Mouse (Mus musculus) midbrain, embryonic 16.5 days (tissue): ENCODE results near the gene Dapk1. TPM values are rescaled to one million over a fixed set of nuclear protein-coding genes. Genes with fewer than 3 reads are reported as not detected.
"Not testable (repeated sequence)": the region's sequence is repeated elsewhere in the genome, so short reads cannot be mapped to it uniquely, and the experiment has no call there.

Source experiments
- ATAC-seq: fragments of 200-750 bp; cut with Nextera tagmentation; 2 replicates; pipeline ENCODE4 v1.8.0; 2017; ENCODE audit warnings: moderate TSS enrichment
- H3K27ac ChIP-seq: fragments of 300-500 bp; sonication (generic); 2 replicates; pipeline ENCODE4 v1.5.1; 2014; ENCODE audit warnings: mild to moderate bottlenecking, low read length, mixed read lengths
- H3K27me3 ChIP-seq: fragments of 300-500 bp; sonication (generic); 2 replicates; pipeline ENCODE4 v1.6.1; 2014; ENCODE audit warnings: low read depth, low read length, mixed read lengths; ENCODE audit not compliant: control insufficient read depth, insufficient read depth
- H3K36me3 ChIP-seq: fragments of 300-500 bp; sonication (generic); 2 replicates; pipeline ENCODE4 v1.6.1; 2014; ENCODE audit warnings: mild to moderate bottlenecking, low read length, moderate library complexity, mixed read lengths; ENCODE audit not compliant: control insufficient read depth, insufficient read depth
- H3K4me1 ChIP-seq: fragments of 300-500 bp; sonication (generic); 2 replicates; pipeline ENCODE4 v1.6.1; 2014; ENCODE audit warnings: mild to moderate bottlenecking, low read length, mixed read lengths; ENCODE audit not compliant: control insufficient read depth, insufficient read depth
- H3K4me2 ChIP-seq: fragments of 300-500 bp; sonication (generic); 2 replicates; pipeline ENCODE4 v1.6.1; 2014; ENCODE audit warnings: mild to moderate bottlenecking, low read length, mixed read lengths
- H3K4me3 ChIP-seq: fragments of 300-500 bp; sonication (generic); 2 replicates; pipeline ENCODE4 v1.5.1; 2014; ENCODE audit warnings: low read depth, mild to moderate bottlenecking, low read length, moderate library complexity, mixed read lengths
- H3K9ac ChIP-seq: fragments of 300-500 bp; sonication (generic); 2 replicates; pipeline ENCODE4 v1.6.1; 2014; ENCODE audit warnings: low read depth, low read length, mixed read lengths
- H3K9me3 ChIP-seq: fragments of 300-500 bp; sonication (generic); replicated peaks from 2 replicates; pipeline ENCODE4 v1.6.1; 2014; ENCODE audit warnings: mild to moderate bottlenecking, low read length, mixed read lengths; ENCODE audit not compliant: control insufficient read depth, poor library complexity, severe bottlenecking
- WGBS: fragments of 180-500 bp; shearing (Covaris S2); extraction: QIAGEN DNeasy Blood & Tissue Kit; methylation state at CpG from one replicate; pipeline ENCODE4 v1.1.7; 2014; 5-methylcytosine and 5-hydroxymethylcytosine counted together
- polyA plus RNA-seq: library from polyadenylated mRNA; unstranded; fragments of >200 nt; fragmentation: Nextera tagmentation; extraction: Ambion mirVana; gene quantifications from 2 replicates; pipeline ENCODE4 v1.2.1, GENCODE M21; 2015

Gene Dapk1
- polyA plus RNA-seq, 1 experiment from 2014 or later: 44.6 TPM

GRCm38 (mm10) chr13:60610971-60611370 lies 9.2 kb downstream of the Dapk1 start:
- not testable (repeated sequence) for H3K9ac ChIP-seq, H3K4me3 ChIP-seq, H3K36me3 ChIP-seq, H3K27me3 ChIP-seq, H3K4me1 ChIP-seq, ATAC-seq, H3K4me2 ChIP-seq, H3K27ac ChIP-seq, H3K9me3 ChIP-seq
- WGBS: 84% methylated on average over 6 of the region's 6 CpGs

DNA sequence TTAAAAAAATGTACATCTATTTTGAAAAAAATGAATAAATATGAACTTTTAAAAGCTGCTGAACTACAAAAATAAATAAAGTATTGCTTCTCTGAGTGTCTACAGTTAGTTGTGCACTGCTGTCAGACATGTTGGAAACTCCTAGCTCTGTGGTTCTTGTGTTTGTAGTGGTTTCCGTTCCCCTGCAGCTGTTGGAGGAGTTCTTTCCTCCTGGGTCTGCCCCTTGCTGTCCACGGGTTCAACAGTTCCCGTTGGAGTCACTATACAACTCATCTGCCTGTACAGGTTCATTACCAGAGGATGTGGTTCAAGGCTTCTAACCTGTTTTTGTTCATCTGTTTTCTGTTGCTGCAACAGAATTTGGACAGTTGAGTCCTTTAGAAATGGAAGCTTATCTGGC lies 10.4 kb downstream of the Dapk1 start:
- Histone ChIP-seq H3K27me3 (no peaks in the 10 kb centered on the region), H3K4me3 (no peak overlapping the region), H3K4me2 (no peak overlapping the region), H3K36me3 (peaks cover 8% of the 10 kb centered on the region), H3K9ac (no peak overlapping the region), H3K27ac (no peak overlapping the region), H3K4me1 (peaks cover 2% of the 10 kb centered on the region; the same call in 1 of the 2 replicates), H3K9me3 (no peaks in the 10 kb centered on the region)
- no peak for ATAC-seq
- WGBS: 65% methylated on average over 3 of the region's 3 CpGs

DNA sequence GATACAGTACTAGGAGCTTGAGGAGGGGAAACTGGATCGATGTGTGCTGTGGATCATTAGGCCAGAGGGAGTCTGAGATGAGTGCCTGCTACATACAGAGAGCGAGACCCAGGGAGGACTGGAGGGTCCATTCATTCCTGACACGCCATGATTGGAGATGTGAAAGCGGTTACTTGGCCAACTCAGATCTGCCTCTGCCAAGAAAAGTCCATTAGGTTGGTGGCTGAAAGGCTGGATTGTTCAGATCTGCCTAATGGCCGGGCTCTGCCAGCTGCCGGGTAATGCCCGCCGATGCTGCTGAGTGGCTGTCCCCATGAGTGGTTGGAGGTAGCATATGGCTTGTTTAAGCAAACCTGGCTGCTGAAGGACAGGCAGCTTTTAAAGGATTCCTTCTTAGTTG lies 12.4 kb downstream of the Dapk1 start:
- Histone ChIP-seq H3K27ac (no peak overlapping the region), H3K9ac (no peak overlapping the region), H3K9me3 (no peaks in the 10 kb centered on the region), H3K27me3 (no peaks in the 10 kb centered on the region), H3K4me3 (no peak overlapping the region), H3K36me3 (peaks cover 8% of the 10 kb centered on the region), H3K4me2 (no peak overlapping the region), H3K4me1 (peaks cover 9% of the 10 kb centered on the region; the same call in 1 of the 2 replicates)
- ATAC-seq: peak; percentile 52
- WGBS: 73% methylated on average over 8 of the region's 8 CpGs

GRCm38 (mm10) chr13:60615057-60615650 lies 13.4 kb downstream of the Dapk1 start:
- H3K27ac ChIP-seq: no peak overlapping the region
- H3K4me1 ChIP-seq: peaks cover 13% of the 10 kb centered on the region; the same call in 1 of the 2 replicates
- no peaks in the 10 kb centered on the region for H3K27me3 ChIP-seq
- no peak for ATAC-seq
- peaks cover 8% of the 10 kb centered on the region for H3K36me3 ChIP-seq
- WGBS: 71% methylated on average over 15 of the region's 15 CpGs
- no peak overlapping the region for H3K4me2 ChIP-seq
- H3K9me3 ChIP-seq: no peaks in the 10 kb centered on the region
- no peak overlapping the region for H3K9ac ChIP-seq
- no peak overlapping the region for H3K4me3 ChIP-seq

GRCm38 (mm10) chr13:60616036-60616435 lies 14.3 kb downstream of the Dapk1 start:
- Histone ChIP-seq H3K4me2 (no peak overlapping the region), H3K9me3 (no peaks in the 10 kb centered on the region), H3K27me3 (no peaks in the 10 kb centered on the region), H3K36me3 (peaks cover 5% of the 10 kb centered on the region; the same call in 1 of the 2 replicates), H3K4me1 (peaks cover 11% of the 10 kb centered on the region; the same call in 1 of the 2 replicates), H3K4me3 (no peak overlapping the region), H3K9ac (no peak overlapping the region; the same call in 1 of the 2 replicates), H3K27ac (no peak overlapping the region)
- ATAC-seq: no peak
- 43% methylated on average over 6 of the region's 6 CpGs for WGBS

DNA sequence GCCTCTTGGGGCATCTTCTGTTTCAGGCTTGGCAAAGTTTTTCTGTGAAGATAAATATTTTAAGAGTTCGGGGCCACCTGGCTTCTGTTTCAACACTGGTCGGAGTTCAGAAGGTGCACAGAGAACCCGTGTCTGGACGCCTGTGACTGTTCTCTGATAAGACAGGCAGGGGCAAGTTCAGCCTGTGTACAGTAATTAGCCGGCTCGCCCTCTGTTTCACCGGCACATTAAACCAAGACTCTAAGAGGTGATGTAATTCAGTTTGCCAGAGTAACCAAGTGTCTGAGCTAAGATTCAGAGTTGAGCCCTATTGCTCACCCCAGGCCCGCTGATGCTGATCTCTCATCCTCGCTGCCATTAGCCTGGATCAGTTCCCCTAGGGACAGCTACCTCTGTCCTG lies 16.5 kb downstream of the Dapk1 start:
- H3K4me1 ChIP-seq: peaks cover 14% of the 10 kb centered on the region; the same call in 1 of the 2 replicates
- no peak for ATAC-seq
- H3K9me3 ChIP-seq: no peaks in the 10 kb centered on the region
- 75% methylated on average over 9 of the region's 9 CpGs for WGBS
- H3K4me2 ChIP-seq: no peak overlapping the region
- no peak overlapping the region for H3K4me3 ChIP-seq
- H3K27ac ChIP-seq: no peak overlapping the region
- H3K9ac ChIP-seq: no peak overlapping the region
- H3K36me3 ChIP-seq: no peaks in the 10 kb centered on the region
- no peaks in the 10 kb centered on the region for H3K27me3 ChIP-seq

GRCm38 (mm10) chr13:60619723-60620122 lies 18.0 kb downstream of the Dapk1 start:
- no peak for ATAC-seq
- Histone ChIP-seq H3K27me3 (no peaks in the 10 kb centered on the region), H3K9ac (no peak overlapping the region), H3K36me3 (no peaks in the 10 kb centered on the region), H3K27ac (no peak overlapping the region), H3K4me3 (no peak overlapping the region), H3K9me3 (no peaks in the 10 kb centered on the region), H3K4me1 (peaks cover 14% of the 10 kb centered on the region; the same call in 1 of the 2 replicates), H3K4me2 (no peak overlapping the region)
- WGBS: 61% methylated on average over 6 of the region's 6 CpGs

GRCm38 (mm10) chr13:60621411-60621965 lies 19.7 kb downstream of the Dapk1 start:
- no peak overlapping the region for H3K9ac ChIP-seq
- H3K36me3 ChIP-seq: no peaks in the 10 kb centered on the region
- H3K4me3 ChIP-seq: no peak overlapping the region
- ATAC-seq: no peak
- H3K27me3 ChIP-seq: no peaks in the 10 kb centered on the region
- H3K9me3 ChIP-seq: no peaks in the 10 kb centered on the region
- no peak overlapping the region for H3K27ac ChIP-seq
- H3K4me2 ChIP-seq: no peak overlapping the region
- WGBS: 47% methylated on average over 4 of the region's 4 CpGs
- H3K4me1 ChIP-seq: peaks cover 16% of the 10 kb centered on the region; the same call in 1 of the 2 replicates

- no peak overlapping the region for H3K27ac ChIP-seq
- peaks cover 14% of the 10 kb centered on the region for H3K4me1 ChIP-seq
- H3K9ac ChIP-seq: no peak overlapping the region
- 59% methylated on average over 7 of the region's 7 CpGs for WGBS
- no peak for ATAC-seq
- no peaks in the 10 kb centered on the region for H3K27me3 ChIP-seq
- H3K4me3 ChIP-seq: no peak overlapping the region
- no peak overlapping the region for H3K4me2 ChIP-seq
- no peaks in the 10 kb centered on the region for H3K9me3 ChIP-seq
- no peaks in the 10 kb centered on the region for H3K36me3 ChIP-seq
Measured at GRCm38 (mm10) chr13:60625581-60625980, 23.8 kb downstream of the Dapk1 start.
